Mouse (Mus musculus): Measurements from ENCODE around the gene Ost4. TPM values are rescaled to one million over a fixed set of nuclear protein-coding genes. Genes with fewer than 3 reads are reported as not detected.

Ost4 gene
- polyA plus RNA-seq, 1 experiment from 2014 or later, result 217 TPM

GRCm38 (mm10) chr5:30927945-30928529, 20.4 kb upstream of the Ost4 start:
- Histone ChIP-seq H3K4me3 (replicated peaks; ENCODE audit: low read length) (no peak overlapping the region), H3K4me1 (replicated peaks; ENCODE audit: control insufficient read depth, insufficient read depth, low read length) (no peaks in the 10 kb centered on the region), H3K27me3 (replicated peaks; ENCODE audit: control insufficient read depth, insufficient read depth, low read length) (no peaks in the 10 kb centered on the region), H3K4me2 (ENCODE audit: low read length) (peak overlapping the region; percentile 26), H3K9ac (replicated peaks; ENCODE audit: low read depth, low read length) (no peak overlapping the region), H3K36me3 (ENCODE audit: control insufficient read depth, insufficient read depth) (no peaks in the 10 kb centered on the region), H3K27ac (ENCODE audit: low read length) (no peak overlapping the region), H3K9me3 (ENCODE audit: control insufficient read depth, low read length) (no peaks in the 10 kb centered on the region)
- 38% methylated on average over 7 of the region's 7 CpGs for WGBS
- ATAC-seq, result peak; percentile 83

GRCm38 (mm10) chr5:30926073-30926472, 18.5 kb upstream of the Ost4 start:
- no peaks in the 10 kb centered on the region for H3K36me3 ChIP-seq (ENCODE audit: control insufficient read depth, insufficient read depth)
- H3K27me3 ChIP-seq (replicated peaks; ENCODE audit: control insufficient read depth, insufficient read depth, low read length), result no peaks in the 10 kb centered on the region
- H3K4me1 ChIP-seq (replicated peaks; ENCODE audit: control insufficient read depth, insufficient read depth, low read length), result peaks cover 13% of the 10 kb centered on the region
- no peaks in the 10 kb centered on the region for H3K9me3 ChIP-seq (ENCODE audit: control insufficient read depth, low read length)
- no peak overlapping the region for H3K27ac ChIP-seq (ENCODE audit: low read length)
- ATAC-seq, result no peak
- no peak overlapping the region for H3K4me2 ChIP-seq (ENCODE audit: low read length)
- H3K9ac ChIP-seq (replicated peaks; ENCODE audit: low read depth, low read length), result no peak overlapping the region
- WGBS, result 84% methylated on average over 2 of the region's 2 CpGs
- no peak overlapping the region for H3K4me3 ChIP-seq (replicated peaks; ENCODE audit: low read length)

- peaks cover 19% of the 10 kb centered on the region for H3K4me1 ChIP-seq (replicated peaks; ENCODE audit: control insufficient read depth, insufficient read depth, low read length)
- no peaks in the 10 kb centered on the region for H3K36me3 ChIP-seq (ENCODE audit: control insufficient read depth, insufficient read depth)
- no peak for ATAC-seq
- H3K4me2 ChIP-seq (ENCODE audit: low read length), result no peak overlapping the region
- WGBS, result 93% methylated on average over 5 of the region's 5 CpGs
- no peaks in the 10 kb centered on the region for H3K27me3 ChIP-seq (replicated peaks; ENCODE audit: control insufficient read depth, insufficient read depth, low read length)
- H3K9me3 ChIP-seq (ENCODE audit: control insufficient read depth, low read length), result no peaks in the 10 kb centered on the region
- no peak overlapping the region for H3K27ac ChIP-seq (ENCODE audit: low read length)
- H3K4me3 ChIP-seq (replicated peaks; ENCODE audit: low read length), result no peak overlapping the region
- no peak overlapping the region for H3K9ac ChIP-seq (replicated peaks; ENCODE audit: low read depth, low read length)
These were observed 17.6 kb upstream of the Ost4 start for GRCm38 (mm10) chr5:30925217-30925616.

- H3K9me3 ChIP-seq (ENCODE audit: control insufficient read depth, low read length), result no peaks in the 10 kb centered on the region
- no peaks in the 10 kb centered on the region for H3K36me3 ChIP-seq (ENCODE audit: control insufficient read depth, insufficient read depth)
- ATAC-seq, result no peak
- no peaks in the 10 kb centered on the region for H3K27me3 ChIP-seq (replicated peaks; ENCODE audit: control insufficient read depth, insufficient read depth, low read length)
- H3K4me3 ChIP-seq (replicated peaks; ENCODE audit: low read length), result no peak overlapping the region
- no peak overlapping the region for H3K9ac ChIP-seq (replicated peaks; ENCODE audit: low read depth, low read length)
- no peak overlapping the region for H3K4me2 ChIP-seq (ENCODE audit: low read length)
- no peak overlapping the region for H3K27ac ChIP-seq (ENCODE audit: low read length)
- H3K4me1 ChIP-seq (replicated peaks; ENCODE audit: control insufficient read depth, insufficient read depth, low read length), result peaks cover 21% of the 10 kb centered on the region
- WGBS, result 90% methylated on average over 8 of the region's 8 CpGs
These were observed 17.0 kb upstream of the Ost4 start for GRCm38 (mm10) chr5:30924614-30925013.

- Histone ChIP-seq H3K4me2 (ENCODE audit: low read length) (no peak overlapping the region), H3K4me3 (replicated peaks; ENCODE audit: low read length) (no peak overlapping the region), H3K36me3 (ENCODE audit: control insufficient read depth, insufficient read depth) (no peaks in the 10 kb centered on the region), H3K9ac (replicated peaks; ENCODE audit: low read depth, low read length) (no peak overlapping the region), H3K27me3 (replicated peaks; ENCODE audit: control insufficient read depth, insufficient read depth, low read length) (no peaks in the 10 kb centered on the region), H3K27ac (ENCODE audit: low read length) (no peak overlapping the region), H3K9me3 (ENCODE audit: control insufficient read depth, low read length) (no peaks in the 10 kb centered on the region), H3K4me1 (replicated peaks; ENCODE audit: control insufficient read depth, insufficient read depth, low read length) (peaks cover 21% of the 10 kb centered on the region)
- 90% methylated on average over 6 of the region's 6 CpGs for WGBS
- no peak for ATAC-seq
These were observed 15.5 kb upstream of the Ost4 start for GRCm38 (mm10) chr5:30923119-30923518.

- WGBS, result 76% methylated on average over 10 of the region's 10 CpGs
- Histone ChIP-seq H3K27me3 (replicated peaks; ENCODE audit: control insufficient read depth, insufficient read depth, low read length) (no peaks in the 10 kb centered on the region), H3K4me3 (replicated peaks; ENCODE audit: low read length) (no peak overlapping the region), H3K4me2 (ENCODE audit: low read length) (no peak overlapping the region; the same call in 1 of the 2 replicates), H3K4me1 (replicated peaks; ENCODE audit: control insufficient read depth, insufficient read depth, low read length) (peaks cover 21% of the 10 kb centered on the region), H3K36me3 (ENCODE audit: control insufficient read depth, insufficient read depth) (no peaks in the 10 kb centered on the region), H3K27ac (ENCODE audit: low read length) (no peak overlapping the region), H3K9ac (replicated peaks; ENCODE audit: low read depth, low read length) (no peak overlapping the region), H3K9me3 (ENCODE audit: control insufficient read depth, low read length) (no peaks in the 10 kb centered on the region)
- ATAC-seq, result no peak
These were observed 15.0 kb upstream of the Ost4 start for GRCm38 (mm10) chr5:30922581-30923041.

GRCm38 (mm10) chr5:30921256-30922033, 13.9 kb upstream of the Ost4 start, which contains the start of gene Khk:
Khk (plus strand) TSS chr5:30921431.
- Histone ChIP-seq H3K9ac (replicated peaks; ENCODE audit: low read depth, low read length) (peak within 1 kb of the TSS; percentile 57), H3K9me3 (ENCODE audit: control insufficient read depth, low read length) (no peaks in the 10 kb centered on the region), H3K27me3 (replicated peaks; ENCODE audit: control insufficient read depth, insufficient read depth, low read length) (no peaks in the 10 kb centered on the region), H3K27ac (ENCODE audit: low read length) (no peak within 1 kb of the TSS), H3K4me1 (replicated peaks; ENCODE audit: control insufficient read depth, insufficient read depth, low read length) (peaks cover 22% of the 10 kb centered on the region), H3K36me3 (ENCODE audit: control insufficient read depth, insufficient read depth) (no peaks in the 10 kb centered on the region), H3K4me3 (replicated peaks; ENCODE audit: low read length) (peak within 1 kb of the TSS; percentile 51), H3K4me2 (ENCODE audit: low read length) (peak within 1 kb of the TSS; percentile 62)
- under 1% methylated on average over 40 of the region's 40 CpGs for WGBS
- ATAC-seq, result peak; percentile 76

- 62% methylated on average over 19 of the region's 19 CpGs for WGBS
- Histone ChIP-seq H3K27ac (ENCODE audit: low read length) (no peak overlapping the region), H3K4me3 (replicated peaks; ENCODE audit: low read length) (no peak overlapping the region), H3K36me3 (ENCODE audit: control insufficient read depth, insufficient read depth) (no peaks in the 10 kb centered on the region), H3K9me3 (ENCODE audit: control insufficient read depth, low read length) (no peaks in the 10 kb centered on the region), H3K4me1 (replicated peaks; ENCODE audit: control insufficient read depth, insufficient read depth, low read length) (peaks cover 26% of the 10 kb centered on the region), H3K9ac (replicated peaks; ENCODE audit: low read depth, low read length) (no peak overlapping the region), H3K27me3 (replicated peaks; ENCODE audit: control insufficient read depth, insufficient read depth, low read length) (no peaks in the 10 kb centered on the region), H3K4me2 (ENCODE audit: low read length) (no peak overlapping the region)
- ATAC-seq, result no peak; the same call in 1 of the 2 replicates
These were observed 13.0 kb upstream of the Ost4 start for GRCm38 (mm10) chr5:30920621-30921020.

GRCm38 (mm10) chr5:30919831-30920614, 12.4 kb upstream of the Ost4 start:
- Histone ChIP-seq H3K9me3 (ENCODE audit: control insufficient read depth, low read length) (no peaks in the 10 kb centered on the region), H3K27ac (ENCODE audit: low read length) (no peak overlapping the region; the same call in 1 of the 2 replicates), H3K4me3 (replicated peaks; ENCODE audit: low read length) (no peak overlapping the region), H3K4me1 (replicated peaks; ENCODE audit: control insufficient read depth, insufficient read depth, low read length) (peaks cover 26% of the 10 kb centered on the region), H3K9ac (replicated peaks; ENCODE audit: low read depth, low read length) (no peak overlapping the region), H3K27me3 (replicated peaks; ENCODE audit: control insufficient read depth, insufficient read depth, low read length) (no peaks in the 10 kb centered on the region), H3K4me2 (ENCODE audit: low read length) (no peak overlapping the region), H3K36me3 (ENCODE audit: control insufficient read depth, insufficient read depth) (no peaks in the 10 kb centered on the region)
- 56% methylated on average over 11 of the region's 11 CpGs for WGBS
- ATAC-seq, result no peak

Data from forebrain, embryonic 16.5 days (tissue).